Mouse (Mus musculus) erythroblast, embryonic 14.5 days (primary cell): ENCODE results near the gene Rab23.

Source experiments
- GATA1 ChIP-seq: IDR thresholded peaks from 2 replicates; pipeline ENCODE4 v1.6.1; 2012; ENCODE audit warnings: low read length, inconsistent platforms, mixed read lengths
- TAL1 ChIP-seq: IDR thresholded peaks from 3 replicates; pipeline ENCODE4 v1.6.1; 2012; ENCODE audit warnings: low read length, inconsistent platforms, mixed read lengths

GRCm38 (mm10) chr1:33768091-33768787 lies 48.6 kb downstream of the Rab23 start:
- TF ChIP-seq GATA1 (no peak), TAL1 (no peak)
